Mouse (Mus musculus) heart, embryonic 13.5 days (tissue): ENCODE data around the gene Nudt22. TPM values are rescaled to one million over a fixed set of nuclear protein-coding genes. Genes with fewer than 3 reads are reported as not detected.

Experiments
- polyA plus RNA-seq: library from polyadenylated mRNA; unstranded; fragments of >200 nt; fragmentation: Nextera tagmentation; extraction: Ambion mirVana; gene quantifications from 2 replicates; pipeline ENCODE4 v1.2.1, GENCODE M21; 2015

The Nudt22 gene
- polyA plus RNA-seq, 1 experiment from 2014 or later, result 23.3 TPM

Other genes with a start within 250 kb of the Nudt22 start
- gene Rps6ka4, start 155.5 kb downstream of the Nudt22 start, polyA plus RNA-seq, result 14.1 and 15.4 TPM in 2 replicates
- gene Ccdc88b, start 137.9 kb downstream of the Nudt22 start, polyA plus RNA-seq, result 0.39 and 1.3 TPM in 2 replicates
- 79.1 and 93.8 TPM in 2 replicates for gene Trmt112, start 86.4 kb downstream of the Nudt22 start, polyA plus RNA-seq
- 217 and 232 TPM in 2 replicates for gene Prdx5, start 86.0 kb downstream of the Nudt22 start, polyA plus RNA-seq
- 30.4 and 33.0 TPM in 2 replicates for gene Esrra, start 74.3 kb downstream of the Nudt22 start, polyA plus RNA-seq
- gene Catsperz, start 70.7 kb downstream of the Nudt22 start, polyA plus RNA-seq, result 1.7 and 3.6 TPM in 2 replicates
- gene Kcnk4, start 61.6 kb downstream of the Nudt22 start, polyA plus RNA-seq, result 0.18 and 0.44 TPM in 2 replicates
- gene Bad, start 54.3 kb downstream of the Nudt22 start, polyA plus RNA-seq, result 56.9 and 59.8 TPM in 2 replicates
- 18.6 and 19.6 TPM in 2 replicates for gene Gpr137, start 53.6 kb downstream of the Nudt22 start, polyA plus RNA-seq
- 82.3 and 117 TPM in 2 replicates for gene Ppp1r14b, start 21.1 kb downstream of the Nudt22 start, polyA plus RNA-seq
- 18.1 and 18.6 TPM in 2 replicates for gene Plcb3, start 19.6 kb downstream of the Nudt22 start, polyA plus RNA-seq
- 80.9 and 98.7 TPM in 2 replicates for gene Fkbp2, start 15.6 kb downstream of the Nudt22 start, polyA plus RNA-seq
- gene Vegfb, start 8.5 kb downstream of the Nudt22 start, polyA plus RNA-seq, result 125 and 133 TPM in 2 replicates
- gene Dnajc4, start 3.5 kb downstream of the Nudt22 start, polyA plus RNA-seq, result 33.2 and 35.6 TPM in 2 replicates
- 15.8 and 16.6 TPM in 2 replicates for gene Trpt1, start within 50 bp of the Nudt22 start, polyA plus RNA-seq
- 7.6 and 8.1 TPM in 2 replicates for gene Fermt3, start 23.4 kb upstream of the Nudt22 start, polyA plus RNA-seq
- 207 and 228 TPM in 2 replicates for gene Stip1, start 43.9 kb upstream of the Nudt22 start, polyA plus RNA-seq
- 32.0 and 32.9 TPM in 2 replicates for gene Macrod1, start 60.7 kb upstream of the Nudt22 start, polyA plus RNA-seq
- gene Flrt1, start 109.6 kb upstream of the Nudt22 start, polyA plus RNA-seq, result 1.1 and 1.4 TPM in 2 replicates
- gene Otub1, start 210.2 kb upstream of the Nudt22 start, polyA plus RNA-seq, result 147 and 160 TPM in 2 replicates
- 1,676 and 1,958 TPM in 2 replicates for gene Cox8a, start 221.5 kb upstream of the Nudt22 start, polyA plus RNA-seq
- gene Naa40, start 245.1 kb upstream of the Nudt22 start, polyA plus RNA-seq, result 51.0 and 52.1 TPM in 2 replicates